Mouse (Mus musculus) spleen, adult 2 months (tissue): ENCODE results near the gene Snrpd3. TPM values are rescaled to one million over a fixed set of nuclear protein-coding genes. Genes with fewer than 3 reads are reported as not detected.
A peak's percentile ranks its signal among the peaks of the same experiment; 100 is the strongest.

Source experiments
- DNase-seq, 2 experiments: peaks; one replicate each; pipeline versions ENCODE4 v3.0.0 to v3.0.0-alpha.2; 2012 to 2021; ENCODE audit warnings: low spot score in 2 of 2, low read depth in 1 of 2
- H3K27ac ChIP-seq: fragments of 200-500 bp; 2 replicates; pipeline ENCODE4 v1.5.1; 2012; ENCODE audit warnings: low read length, inconsistent platforms; ENCODE audit not compliant: insufficient read depth
- H3K27me3 ChIP-seq: fragments of 200-500 bp; 2 replicates; pipeline ENCODE4 v1.6.1; 2012; ENCODE audit warnings: mild to moderate bottlenecking, moderate library complexity, low read length, inconsistent platforms; ENCODE audit not compliant: control insufficient read depth, insufficient read depth
- H3K36me3 ChIP-seq: fragments of 200-500 bp; 2 replicates; pipeline ENCODE4 v1.6.1; 2012; ENCODE audit warnings: mild to moderate bottlenecking, low read length, inconsistent platforms; ENCODE audit not compliant: control insufficient read depth, insufficient read depth
- H3K4me1 ChIP-seq: fragments of 200-500 bp; 2 replicates; pipeline ENCODE4 v1.6.1; 2011; ENCODE audit warnings: inconsistent platforms; ENCODE audit not compliant: control insufficient read depth, insufficient read depth, insufficient read length
- H3K4me3 ChIP-seq: fragments of 200-500 bp; 2 replicates; pipeline ENCODE4 v1.5.1; 2011; ENCODE audit warnings: mild to moderate bottlenecking, inconsistent platforms; ENCODE audit not compliant: insufficient read depth, insufficient read length; ENCODE audit errors: extremely low read depth
- CTCF ChIP-seq: fragments of 200-500 bp; IDR thresholded peaks from 2 replicates; pipeline ENCODE4 v1.5.1; 2011; ENCODE audit warnings: mild to moderate bottlenecking, inconsistent platforms; ENCODE audit not compliant: insufficient read depth, insufficient read length, insufficient replicate concordance; ENCODE audit errors: extremely low read depth
- POLR2A ChIP-seq: fragments of 200-500 bp; IDR thresholded peaks from 2 replicates; pipeline ENCODE4 v1.6.1; 2011; ENCODE audit warnings: low read depth, low read length, inconsistent platforms
- WGBS: fragments of 180-500 bp; shearing (Covaris S2); methylation state at CpG from one replicate; pipeline ENCODE4 v1.1.7; 2018; 5-methylcytosine and 5-hydroxymethylcytosine counted together
- polyA plus RNA-seq: library from polyadenylated mRNA; depleted of rRNA; stranded (reverse); fragments of >200 nt; gene quantifications from 2 replicates; pipeline ENCODE4 v1.2.3, GENCODE M21; 2012

Snrpd3 gene
- polyA plus RNA-seq, 1 experiment = 12.8 TPM

DNA sequence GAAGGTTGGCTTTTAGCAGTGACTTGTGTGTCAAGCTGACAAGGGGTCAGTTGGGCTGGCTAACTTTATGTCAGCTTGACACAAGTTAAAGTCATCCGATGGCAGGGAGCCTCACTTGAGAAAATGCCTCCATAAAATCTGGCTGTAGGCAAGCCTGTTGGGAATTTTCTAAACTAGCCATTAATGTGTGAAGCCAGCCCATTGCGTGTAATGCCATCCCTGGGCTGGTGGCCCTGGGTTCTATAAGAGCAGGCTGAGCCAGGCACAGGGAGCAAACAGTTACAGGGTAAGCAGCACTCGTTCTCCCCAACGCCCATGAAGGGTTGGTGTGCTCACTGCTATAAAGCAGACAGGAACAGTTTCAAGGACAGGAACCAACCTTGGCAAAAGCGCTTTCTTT is 35.1 kb upstream of the Snrpd3 start:
- 94% methylated on average over 5 of the region's 5 CpGs for WGBS
- no peak for TF ChIP-seq POLR2A
- no peak for TF ChIP-seq CTCF
- no peak overlapping the region for H3K27ac ChIP-seq

DNA sequence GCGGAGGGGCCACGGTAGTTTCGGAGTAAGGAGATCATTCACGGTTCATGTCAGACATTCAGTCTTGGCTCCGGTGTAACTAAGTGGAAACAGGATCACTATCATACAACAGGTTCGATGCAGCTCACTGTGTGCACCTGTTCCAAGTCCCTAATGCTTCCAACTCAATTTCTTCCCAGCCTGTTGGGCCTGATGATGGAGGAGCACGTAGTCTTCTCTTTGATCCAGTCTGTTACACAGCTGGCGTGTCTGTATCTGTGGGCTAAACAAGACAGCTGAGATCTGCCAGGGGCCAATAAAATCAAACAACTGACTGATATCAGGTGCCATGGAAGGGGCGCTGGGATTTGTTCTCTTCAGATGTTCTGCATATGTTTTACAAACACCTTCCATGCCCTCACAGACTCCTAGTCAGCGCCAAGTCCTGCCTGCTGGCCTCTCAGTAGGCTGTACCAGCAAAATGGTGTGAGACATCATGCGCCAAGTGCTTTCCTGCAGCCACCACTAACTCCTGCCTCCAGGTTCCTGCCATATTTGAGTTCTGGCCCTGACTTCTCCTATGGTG is 34.4 kb upstream of the Snrpd3 start:
- DNase-seq = no peak
- H3K4me1 ChIP-seq = peaks cover 9% of the 10 kb centered on the region; the same call in 1 of the 2 replicates
- WGBS = 92% methylated on average over 11 of the region's 11 CpGs
- TF ChIP-seq CTCF = no peak
- TF ChIP-seq POLR2A = no peak
- H3K4me3 ChIP-seq = no peak overlapping the region
- no peaks in the 10 kb centered on the region for H3K36me3 ChIP-seq
- no peaks in the 10 kb centered on the region for H3K27me3 ChIP-seq
- no peak overlapping the region for H3K27ac ChIP-seq

More for the DNA sequence above, 35.1 kb upstream of the Snrpd3 start:
- DNase-seq = no peak
- Histone ChIP-seq H3K36me3 (no peaks in the 10 kb centered on the region), H3K4me1 (peaks cover 9% of the 10 kb centered on the region; the same call in 1 of the 2 replicates), H3K4me3 (no peak overlapping the region), H3K27me3 (no peaks in the 10 kb centered on the region)

DNA sequence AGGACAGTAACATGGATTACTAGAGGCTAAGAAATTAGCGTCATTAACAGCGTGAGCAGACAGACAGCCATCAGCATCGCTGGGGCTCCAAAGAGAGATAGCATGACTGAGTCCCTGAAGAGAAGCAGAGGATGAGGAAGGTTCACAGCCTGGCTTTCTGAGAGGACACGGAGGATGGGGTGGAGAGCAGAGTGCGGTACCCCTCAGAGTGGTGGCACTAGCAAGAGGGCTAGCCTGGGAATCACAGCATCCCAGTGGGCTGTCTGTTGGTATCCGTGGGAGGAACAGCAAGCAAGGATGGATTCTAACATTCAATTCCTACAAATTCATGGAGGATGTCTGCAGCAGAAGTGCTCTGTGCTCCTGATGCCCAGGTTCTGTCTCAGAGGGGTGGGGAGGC is 33.3 kb upstream of the Snrpd3 start:
- WGBS = 90% methylated on average over 6 of the region's 6 CpGs
- H3K4me3 ChIP-seq = no peak overlapping the region
- DNase-seq = no peak
- no peaks in the 10 kb centered on the region for H3K27me3 ChIP-seq
- H3K27ac ChIP-seq = no peak overlapping the region
- TF ChIP-seq CTCF (no peak), POLR2A (no peak)
- peaks cover 9% of the 10 kb centered on the region; the same call in 1 of the 2 replicates for H3K4me1 ChIP-seq
- H3K36me3 ChIP-seq = no peaks in the 10 kb centered on the region

DNA sequence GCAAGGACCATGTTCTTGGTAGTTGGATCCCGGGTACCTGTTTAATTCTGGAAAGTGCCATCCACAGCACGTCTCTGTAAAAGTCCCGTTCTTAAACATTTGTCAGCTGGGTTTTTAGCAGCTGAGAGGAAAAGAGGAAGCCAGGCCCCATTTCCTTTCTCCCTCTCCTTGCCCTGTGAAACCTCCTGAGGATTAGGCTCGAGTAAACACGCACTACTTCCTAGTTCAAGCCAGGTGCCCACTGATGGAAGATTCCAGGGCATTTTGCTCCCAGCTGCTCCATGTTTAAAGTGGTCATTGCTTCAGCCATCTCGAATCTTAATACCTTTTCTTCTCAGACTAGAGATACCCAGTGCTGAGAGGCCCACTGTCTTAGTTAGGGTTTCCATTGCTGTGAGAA is 32.6 kb upstream of the Snrpd3 start:
- no peaks in the 10 kb centered on the region for H3K36me3 ChIP-seq
- no peak for DNase-seq
- no peak overlapping the region for H3K27ac ChIP-seq
- WGBS = 13% methylated on average over 6 of the region's 6 CpGs
- peaks cover 9% of the 10 kb centered on the region; the same call in 1 of the 2 replicates for H3K4me1 ChIP-seq
- no peak overlapping the region for H3K4me3 ChIP-seq
- TF ChIP-seq POLR2A (no peak), CTCF (no peak)
- H3K27me3 ChIP-seq = no peaks in the 10 kb centered on the region

DNA sequence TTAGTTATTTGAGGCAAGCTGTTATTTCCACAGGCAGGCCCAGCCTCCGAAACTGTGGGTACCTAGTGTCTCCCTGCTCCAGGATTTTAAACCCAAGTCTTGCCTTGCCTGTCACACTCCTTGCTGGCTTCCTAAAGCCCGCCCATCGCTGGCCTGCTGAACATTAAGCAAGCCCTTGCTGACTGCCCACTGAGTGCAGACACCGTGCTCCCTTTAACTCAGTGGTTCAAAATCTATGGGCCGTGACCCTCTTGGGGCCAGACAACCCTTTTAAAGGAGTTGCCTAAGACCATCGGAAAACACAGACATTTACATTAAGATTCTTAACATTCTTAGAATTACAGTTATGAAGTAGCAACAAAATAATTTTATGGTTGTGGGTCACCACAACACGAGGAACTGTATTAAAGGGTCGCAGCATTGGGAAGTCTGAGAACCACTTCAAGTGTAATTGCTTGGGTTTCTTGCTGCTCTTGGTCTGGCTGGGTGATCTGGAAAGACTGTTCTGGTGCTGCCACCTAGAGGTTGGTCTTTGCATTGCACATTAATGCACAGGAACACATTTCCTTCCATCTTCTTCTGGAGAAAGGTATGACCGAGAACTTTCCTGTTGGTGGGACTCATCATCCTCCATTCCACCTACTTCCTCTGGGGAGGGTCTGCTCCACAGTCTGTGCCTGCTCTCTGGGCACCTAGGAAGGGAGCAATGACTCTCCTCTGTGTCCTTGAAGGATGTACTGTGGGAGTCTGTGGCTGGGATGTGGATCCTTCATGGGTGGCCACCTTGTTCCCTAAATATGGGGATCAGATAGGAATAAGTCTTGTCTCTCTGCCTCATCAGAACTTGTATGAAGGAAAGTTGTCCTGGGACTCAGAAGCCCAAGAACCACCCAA is 31.0 kb upstream of the Snrpd3 start:
- Histone ChIP-seq H3K4me1 (peaks cover 12% of the 10 kb centered on the region; the same call in 1 of the 2 replicates), H3K4me3 (no peak overlapping the region), H3K36me3 (no peaks in the 10 kb centered on the region), H3K27me3 (no peaks in the 10 kb centered on the region), H3K27ac (no peak overlapping the region)
- peak; percentile 61 to 74 for DNase-seq
- TF ChIP-seq POLR2A (no peak), CTCF (peak; percentile 75; the same call in 1 of the 2 replicates)
- WGBS = 33% methylated on average over 9 of the region's 9 CpGs

DNA sequence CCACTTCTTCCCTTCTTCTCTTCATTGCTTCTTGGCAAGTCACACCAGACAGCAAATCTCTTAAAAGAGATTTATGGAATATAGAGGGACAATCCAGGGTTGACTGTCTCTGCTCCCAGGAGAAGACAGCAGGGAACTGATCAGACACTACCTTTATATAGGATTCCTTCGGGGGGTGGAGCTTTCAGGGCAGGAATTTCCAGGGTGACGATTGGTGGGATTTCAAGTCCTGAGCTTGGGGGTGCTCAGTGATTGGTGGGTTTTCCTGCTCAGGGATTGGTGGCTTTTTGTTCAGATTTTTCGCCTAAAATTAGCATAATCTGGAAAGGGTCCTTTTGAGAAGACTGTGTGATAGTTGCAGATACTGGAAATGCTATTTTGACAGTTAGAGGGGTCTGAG is 30.2 kb upstream of the Snrpd3 start:
- TF ChIP-seq CTCF (no peak), POLR2A (no peak)
- Histone ChIP-seq H3K27me3 (no peaks in the 10 kb centered on the region), H3K27ac (no peak overlapping the region), H3K4me1 (peaks cover 16% of the 10 kb centered on the region; the same call in 1 of the 2 replicates), H3K36me3 (no peaks in the 10 kb centered on the region), H3K4me3 (no peak overlapping the region)
- DNase-seq = no peak
- WGBS = 79% methylated on average over 3 of the region's 3 CpGs

DNA sequence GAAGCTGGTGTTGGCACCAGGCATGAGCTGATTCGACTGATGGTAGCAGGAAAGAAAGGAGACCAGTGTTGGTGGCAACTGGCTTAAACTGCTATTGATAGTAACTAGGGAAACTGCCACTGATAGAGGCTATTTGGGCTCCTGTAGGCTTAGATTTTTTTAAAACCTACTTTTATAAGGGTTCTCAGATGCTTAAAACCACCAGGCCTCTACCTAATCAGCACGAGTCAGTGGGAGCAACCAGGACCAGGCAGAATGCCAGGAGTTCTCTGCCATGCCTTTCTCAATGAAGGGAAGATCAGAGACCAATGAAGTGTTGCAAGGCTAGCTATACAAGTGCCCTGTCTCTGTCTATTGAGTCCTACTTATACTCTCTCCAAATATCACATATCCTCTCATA is 27.8 kb upstream of the Snrpd3 start:
- no peaks in the 10 kb centered on the region for H3K36me3 ChIP-seq
- peaks cover 16% of the 10 kb centered on the region; the same call in 1 of the 2 replicates for H3K4me1 ChIP-seq
- H3K27me3 ChIP-seq = no peaks in the 10 kb centered on the region
- H3K4me3 ChIP-seq = no peak overlapping the region
- no peak for DNase-seq
- no peak for TF ChIP-seq POLR2A
- no peak overlapping the region for H3K27ac ChIP-seq
- 68% methylated on average over 2 of the region's 2 CpGs for WGBS
